Mouse (Mus musculus): Measurements from ENCODE around the gene Gm11563.
"Not testable (repeated sequence)": the region's sequence is repeated elsewhere in the genome, so short reads cannot be mapped to it uniquely, and the experiment has no call there.

GRCm38 (mm10) chr11:99685235-99685634 lies 26.5 kb upstream of the Gm11563 start:
- not testable (repeated sequence) for TF ChIP-seq CTCF, EP300 (IDR thresholded peaks at IDR 0.05)
